Mouse (Mus musculus): ENCODE results near the gene Cdca7. TPM values are rescaled to one million over a fixed set of nuclear protein-coding genes. Genes with fewer than 3 reads are reported as not detected.
A peak's percentile ranks its signal among the peaks of the same experiment; 100 is the strongest.

Gene Cdca7
- total RNA-seq, 2 experiments from 2014 or later = 6.0 to 7.0 TPM

DNA sequence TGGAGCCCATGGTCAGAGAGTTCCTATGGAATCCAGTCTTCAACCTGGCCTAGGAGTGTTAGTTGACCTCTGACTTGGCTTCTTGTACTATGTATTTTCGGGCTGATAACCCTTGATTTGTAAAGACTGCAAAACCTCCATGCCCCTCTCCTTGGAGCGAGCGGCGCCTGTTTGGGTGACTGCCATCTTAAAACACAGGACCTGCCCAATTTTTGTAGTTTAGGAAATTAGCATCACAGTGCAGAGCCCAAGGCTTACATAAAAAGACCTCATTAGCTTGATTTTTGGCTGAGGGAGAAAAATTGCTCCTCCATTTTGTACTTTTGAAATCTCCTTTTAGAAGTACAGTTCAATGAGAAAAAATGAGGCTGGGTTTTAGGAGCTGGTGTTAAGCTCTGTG lies 2.2 kb downstream of the Cdca7 start:
- intact Hi-C loops (cut with DNase I) = no loop called here

GRCm38 (mm10) chr2:72478921-72479320 lies 3.0 kb downstream of the Cdca7 start:
- intact Hi-C loops (cut with DNase I) = no loop called here
- DNase-seq (ENCODE audit: extremely low spot score in 1 of 2, low spot score in 2 of 2) = no peak

More for the DNA sequence above, 2.2 kb downstream of the Cdca7 start:
- DNase-seq (ENCODE audit: extremely low spot score in 1 of 2, low spot score in 2 of 2) = no peak

GRCm38 (mm10) chr2:72479818-72480217 lies 3.9 kb downstream of the Cdca7 start:
- DNase-seq (ENCODE audit: extremely low spot score in 1 of 2, low spot score in 2 of 2) = no peak
- intact Hi-C loops (cut with DNase I) = no loop called here

DNA sequence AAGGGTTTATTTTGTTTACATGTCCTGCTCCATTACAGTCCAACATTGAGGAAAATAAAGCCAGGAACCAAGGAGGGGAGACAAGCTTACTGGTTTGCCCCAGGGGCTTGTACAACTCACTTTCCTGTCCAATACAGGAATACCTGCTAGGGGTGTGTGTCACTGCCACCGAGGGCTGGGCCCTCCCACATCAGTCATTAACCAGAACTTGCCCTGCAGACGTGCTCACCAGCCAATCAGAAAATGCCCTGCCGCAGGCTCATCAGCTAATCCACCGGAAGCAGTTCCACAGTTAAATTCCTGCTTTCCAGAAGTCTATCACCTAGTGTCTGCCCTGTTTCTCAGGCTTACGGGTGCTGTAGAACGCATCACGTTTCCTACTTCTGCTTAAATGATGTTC lies 15.7 kb downstream of the Cdca7 start:
- DNase-seq (ENCODE audit: extremely low spot score in 1 of 2, low spot score in 2 of 2) = no peak
- intact Hi-C loops (cut with DNase I) = no loop called here

DNA sequence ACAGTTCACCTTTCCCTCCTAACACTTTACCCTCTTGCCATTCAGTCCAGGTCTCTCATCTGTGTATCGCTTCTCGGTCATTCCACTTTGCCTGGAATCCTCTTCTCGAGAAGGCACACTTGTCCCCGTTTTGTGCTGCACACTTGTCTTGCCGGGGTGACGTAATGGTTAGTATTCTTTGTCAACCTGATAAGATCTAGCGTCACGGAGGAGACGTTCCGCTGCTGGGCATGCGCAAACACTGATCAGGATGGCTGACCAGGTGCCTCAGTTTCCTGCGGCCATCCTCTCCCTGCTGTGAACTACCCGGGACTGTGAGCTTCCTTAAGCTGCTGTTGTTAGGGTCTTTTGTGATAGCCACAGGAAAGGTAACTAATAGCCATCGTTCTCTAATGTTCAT lies 17.1 kb downstream of the Cdca7 start:
- intact Hi-C loops (cut with DNase I) = no loop called here

GRCm38 (mm10) chr2:72499074-72499721 lies 23.2 kb downstream of the Cdca7 start:
- intact Hi-C loops (cut with DNase I) = no loop called here
- DNase-seq (ENCODE audit: extremely low spot score in 1 of 2, low spot score in 2 of 2) = no peak

More for the DNA sequence above, 17.1 kb downstream of the Cdca7 start:
- DNase-seq (ENCODE audit: extremely low spot score in 1 of 2, low spot score in 2 of 2) = no peak

DNA sequence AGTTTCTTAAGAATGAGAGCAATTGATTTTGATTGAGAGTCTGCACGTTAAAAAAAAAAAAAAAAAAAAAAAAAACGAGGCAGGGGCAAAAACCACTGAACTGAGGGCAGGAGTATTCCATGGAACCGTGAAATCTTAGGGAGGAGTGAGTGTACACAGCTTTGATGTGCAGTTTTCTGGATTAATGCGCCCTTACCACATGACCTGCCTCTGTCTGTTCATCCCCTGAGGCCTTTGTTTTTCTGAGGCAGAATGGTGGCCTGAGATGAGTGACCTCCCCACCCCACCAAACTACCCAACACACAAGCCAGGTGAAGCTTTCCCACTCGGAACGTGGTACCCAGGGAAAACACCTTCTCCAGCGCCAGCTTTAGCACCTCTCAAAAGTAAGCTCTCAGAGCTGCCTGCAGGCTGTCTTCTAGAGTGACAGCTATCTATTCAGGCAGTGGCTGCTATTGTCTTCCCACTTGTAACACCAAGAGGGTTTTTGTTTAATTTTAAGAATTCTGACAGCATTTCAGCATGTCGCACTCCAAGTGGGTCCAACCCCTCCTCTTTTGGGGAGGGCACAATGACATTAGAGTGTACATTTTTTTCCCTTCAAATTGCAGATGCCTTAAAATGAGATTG lies 23.9 kb downstream of the Cdca7 start:
- no peak for DNase-seq (ENCODE audit: extremely low spot score in 1 of 2, low spot score in 2 of 2)
- intact Hi-C loops (cut with DNase I) = no loop called here

GRCm38 (mm10) chr2:72502041-72502813 lies 26.3 kb downstream of the Cdca7 start:
- peak in 1 of 2 experiments; percentile 67 for DNase-seq (ENCODE audit: extremely low spot score in 1 of 2, low spot score in 2 of 2)
- intact Hi-C loops (cut with DNase I) = no loop called here

- intact Hi-C loops (cut with DNase I) = no loop called here
- DNase-seq (ENCODE audit: extremely low spot score in 1 of 2, low spot score in 2 of 2) = no peak
Observed at GRCm38 (mm10) chr2:72503646-72504045, 27.7 kb downstream of the Cdca7 start.

DNA sequence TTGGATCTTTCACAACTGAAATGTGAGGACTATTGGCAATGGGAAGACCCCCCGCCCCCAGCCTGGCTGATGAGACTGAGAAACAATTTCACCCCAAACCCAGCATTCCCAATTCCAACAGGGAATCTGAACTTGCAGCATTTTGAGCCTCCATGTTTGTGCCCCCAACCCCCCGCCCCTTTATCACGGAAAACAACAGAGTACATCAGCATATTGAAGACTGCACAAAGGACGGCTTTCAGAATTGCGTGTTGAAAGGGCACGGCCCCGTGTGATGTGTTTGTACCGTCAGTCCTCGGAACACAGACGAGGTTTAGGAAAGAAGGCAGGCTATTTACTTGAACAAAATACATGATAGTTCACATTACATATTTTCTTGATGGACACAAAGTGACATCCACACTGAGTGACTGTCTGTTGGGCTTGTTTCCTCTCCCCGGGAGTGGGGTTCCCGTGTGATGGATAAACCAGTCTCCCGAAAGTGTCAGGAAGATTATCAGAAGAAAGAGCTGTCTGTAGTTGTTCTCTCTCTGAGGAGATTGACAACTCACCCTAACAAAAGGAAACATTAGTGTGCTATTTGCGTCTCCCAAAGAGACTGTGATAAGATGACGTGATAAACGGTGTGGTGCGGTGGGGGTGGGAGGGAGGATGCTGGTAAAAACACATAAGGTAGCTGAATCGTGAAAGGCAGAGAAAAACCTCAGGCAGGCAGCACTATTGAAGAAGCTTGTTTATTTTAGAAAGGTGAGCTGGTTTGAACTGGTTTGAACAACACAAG lies 32.1 kb downstream of the Cdca7 start:
- DNase-seq (ENCODE audit: extremely low spot score in 1 of 2, low spot score in 2 of 2) = no peak

GRCm38 (mm10) chr2:72508891-72509290 lies 32.9 kb downstream of the Cdca7 start:
- DNase-seq (ENCODE audit: extremely low spot score in 1 of 2, low spot score in 2 of 2) = no peak
- intact Hi-C loops (cut with DNase I) = no loop called here

More for the DNA sequence above, 32.1 kb downstream of the Cdca7 start:
- intact Hi-C loops (cut with DNase I) = no loop called here

DNA sequence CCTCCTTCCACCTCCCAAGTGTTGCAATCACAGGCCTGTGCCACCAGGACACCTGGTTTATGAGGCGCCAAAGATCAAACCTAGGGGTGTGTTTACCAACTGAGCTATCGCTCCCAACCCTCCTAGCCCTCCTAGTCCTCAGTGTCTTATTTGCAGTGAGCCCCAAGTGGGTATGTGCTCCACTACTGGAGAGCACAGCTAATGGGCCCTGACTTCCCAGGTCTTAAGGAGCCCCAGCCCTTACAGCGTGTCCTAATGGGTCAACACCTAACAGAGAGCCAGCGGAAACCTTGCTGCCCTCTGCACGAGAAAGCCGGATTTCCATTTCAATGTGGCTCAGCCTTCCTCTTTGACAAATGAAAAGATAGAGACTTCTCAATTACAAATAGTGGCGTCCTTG lies 39.6 kb downstream of the Cdca7 start:
- DNase-seq (ENCODE audit: extremely low spot score in 1 of 2, low spot score in 2 of 2) = no peak
- intact Hi-C loops (cut with DNase I) = loop anchor here (5.0 to 10.0 kb wide), 3 partner anchors 107 to 752 kb away; no protein-coding TSS in a partner anchor

DNA sequence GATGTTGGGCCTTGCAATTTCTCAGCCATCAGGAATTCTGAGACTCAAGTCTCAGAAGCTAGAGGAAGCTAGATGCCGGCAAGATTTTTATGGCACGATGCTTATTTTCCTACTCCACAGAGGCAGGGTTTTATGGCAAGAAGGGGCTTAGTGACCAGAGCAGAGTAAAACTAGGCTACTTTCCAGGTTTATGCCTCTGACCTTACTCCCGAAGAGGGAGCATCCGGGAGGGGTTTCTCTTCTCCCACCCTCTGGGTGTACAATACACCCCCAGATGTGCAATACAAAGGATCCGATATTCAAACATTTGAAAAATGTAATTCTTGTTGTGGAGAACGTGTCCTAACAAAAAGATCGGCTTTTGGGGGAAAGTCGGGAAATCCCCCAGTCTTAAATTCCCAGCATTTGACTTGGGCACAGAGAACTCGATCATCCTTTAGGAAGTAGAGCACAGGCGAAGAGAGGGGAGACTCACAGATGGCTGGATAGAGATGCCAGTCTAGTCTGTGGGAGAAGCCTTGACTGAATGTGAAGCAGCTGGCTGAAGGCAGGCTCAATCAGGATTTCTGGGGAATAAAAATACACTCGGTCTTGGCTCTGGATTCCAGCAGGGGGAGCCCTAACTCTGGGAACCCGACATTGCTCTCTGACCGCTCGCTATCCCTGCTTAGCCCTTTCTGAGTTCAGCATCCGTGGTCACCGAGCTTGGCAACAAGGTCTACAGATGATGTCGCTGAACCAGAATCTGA lies 40.2 kb downstream of the Cdca7 start:
- peak; percentile 86 for DNase-seq (ENCODE audit: extremely low spot score in 1 of 2, low spot score in 2 of 2)
- intact Hi-C loops (cut with DNase I) = loop anchor here (5.0 to 10.0 kb wide), 3 partner anchors 106 to 751 kb away; no protein-coding TSS in a partner anchor

GRCm38 (mm10) chr2:72516720-72517089 lies 40.7 kb downstream of the Cdca7 start:
- intact Hi-C loops (cut with DNase I) = loop anchor here (5.0 to 10.0 kb wide), 3 partner anchors 106 to 751 kb away; no protein-coding TSS in a partner anchor
- no peak for DNase-seq (ENCODE audit: extremely low spot score in 1 of 2, low spot score in 2 of 2)

DNA sequence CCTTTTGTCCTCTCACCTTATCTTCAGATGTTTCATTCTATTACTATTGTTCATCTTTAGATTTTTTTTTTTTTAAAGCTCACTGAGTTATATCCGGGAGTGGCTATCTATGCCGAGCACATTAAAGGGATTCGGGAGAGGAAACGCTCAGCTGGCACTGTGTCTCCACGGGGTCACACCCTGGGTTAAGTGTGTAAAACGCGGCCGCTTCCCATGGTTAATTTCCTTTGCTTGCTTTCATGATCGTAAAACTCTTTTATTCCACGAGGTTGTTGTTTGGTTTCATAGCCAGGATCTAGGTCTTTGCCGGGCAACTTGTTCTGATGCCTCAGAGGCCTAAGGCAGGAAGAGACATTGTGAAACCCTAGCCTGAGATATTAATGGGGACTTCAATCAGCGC lies 48.1 kb downstream of the Cdca7 start:
- no peak for DNase-seq (ENCODE audit: extremely low spot score in 1 of 2, low spot score in 2 of 2)
- intact Hi-C loops (cut with DNase I) = no loop called here

- no peak for DNase-seq (ENCODE audit: extremely low spot score in 1 of 2, low spot score in 2 of 2)
- intact Hi-C loops (cut with DNase I) = no loop called here
Observed at GRCm38 (mm10) chr2:72525556-72525955, 49.6 kb downstream of the Cdca7 start.

DNA sequence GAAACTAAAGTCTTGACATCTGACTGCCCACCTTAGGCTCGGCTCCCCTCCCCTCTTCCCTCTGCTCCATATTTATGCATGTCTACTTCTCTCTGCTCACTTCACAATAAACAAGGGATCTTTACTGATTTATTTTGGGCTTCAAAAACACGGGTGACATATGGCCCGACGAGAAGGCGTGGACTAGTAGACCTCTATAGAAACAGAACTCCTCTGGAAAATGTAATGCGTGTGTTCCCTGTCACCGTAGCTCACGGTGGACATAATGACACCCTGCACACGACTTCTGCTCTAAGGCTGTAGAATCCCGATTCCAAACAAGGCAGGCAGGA lies 53.0 kb downstream of the Cdca7 start:
- DNase-seq (ENCODE audit: extremely low spot score in 1 of 2, low spot score in 2 of 2) = no peak

More for the DNA sequence above, 53.0 kb downstream of the Cdca7 start:
- intact Hi-C loops (cut with DNase I) = no loop called here

Data from left cerebral cortex, postnatal 10 days (tissue).